Mouse (Mus musculus): ENCODE measurements around the gene Wdr4.

Wdr4 gene

GRCm38 (mm10) chr17:31499725-31500124, 20.1 kb downstream of the Wdr4 start:
- no peak for DNase-seq (ENCODE audit: low spot score in 2 of 2)

- no peak for DNase-seq (ENCODE audit: low spot score in 2 of 2)
These were observed 22.1 kb downstream of the Wdr4 start for GRCm38 (mm10) chr17:31497726-31498125.

- no peak for DNase-seq (ENCODE audit: low spot score in 2 of 2)
These were observed 24.8 kb downstream of the Wdr4 start for GRCm38 (mm10) chr17:31494989-31495388.

DNA sequence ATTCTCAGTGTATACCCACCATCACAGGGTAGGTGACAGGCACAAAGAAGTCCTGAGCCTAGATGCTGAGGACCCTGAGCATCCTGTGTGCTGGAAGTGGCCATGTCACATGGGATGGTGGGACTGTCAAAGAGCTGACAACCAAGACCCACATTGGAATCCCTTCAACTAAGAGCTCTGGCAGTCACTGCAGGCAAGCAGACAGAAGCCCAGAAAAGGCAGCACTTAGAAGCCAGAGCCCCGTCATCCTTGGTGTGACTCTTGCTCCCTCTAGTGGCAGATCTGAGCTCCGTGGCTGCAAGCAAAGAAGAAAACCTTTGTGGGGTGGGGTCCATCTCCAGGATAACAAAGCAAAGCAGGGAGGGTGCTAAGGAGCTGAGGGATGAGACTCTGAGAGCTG, 27.4 kb downstream of the Wdr4 start:
- peak; percentile 64 to 84 for DNase-seq (ENCODE audit: low spot score in 2 of 2)

GRCm38 (mm10) chr17:31491355-31491754, 28.4 kb downstream of the Wdr4 start:
- no peak for DNase-seq (ENCODE audit: low spot score in 2 of 2)

DNA sequence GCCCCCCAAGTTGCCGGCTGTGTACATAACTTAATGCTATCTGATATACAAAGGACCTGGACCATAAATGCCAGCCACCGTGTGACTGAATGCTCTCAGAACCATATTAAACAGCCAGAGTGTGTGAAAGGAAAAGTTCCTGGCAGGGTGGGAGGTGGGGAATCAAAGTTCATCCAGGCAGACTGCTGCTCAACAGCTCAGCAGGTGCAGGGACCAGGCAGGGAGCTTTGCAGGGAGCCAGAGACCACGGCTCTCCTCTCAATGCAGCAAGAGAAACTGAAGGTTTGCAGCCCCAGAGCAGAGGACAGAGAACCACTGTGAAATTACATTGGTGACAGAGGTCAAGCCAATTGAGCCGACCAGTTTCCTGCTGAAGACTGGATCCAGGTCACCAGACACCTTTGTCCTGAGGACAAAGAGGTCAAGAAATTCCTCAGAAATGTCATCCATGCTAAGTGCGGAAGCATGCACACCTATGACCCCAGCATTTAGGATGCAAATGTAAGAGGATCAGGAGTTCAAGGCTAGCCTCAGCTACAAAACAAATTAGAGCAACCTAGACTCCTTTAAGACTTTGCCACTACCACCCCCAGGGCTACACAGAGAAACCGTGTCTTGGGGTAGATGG, 32.2 kb downstream of the Wdr4 start:
- no peak for DNase-seq (ENCODE audit: low spot score in 2 of 2)

GRCm38 (mm10) chr17:31486616-31487198, 33.1 kb downstream of the Wdr4 start:
- DNase-seq (ENCODE audit: low spot score in 2 of 2): no peak

- DNase-seq (ENCODE audit: low spot score in 2 of 2): no peak
These were observed 40.5 kb downstream of the Wdr4 start for GRCm38 (mm10) chr17:31479108-31479844.

DNA sequence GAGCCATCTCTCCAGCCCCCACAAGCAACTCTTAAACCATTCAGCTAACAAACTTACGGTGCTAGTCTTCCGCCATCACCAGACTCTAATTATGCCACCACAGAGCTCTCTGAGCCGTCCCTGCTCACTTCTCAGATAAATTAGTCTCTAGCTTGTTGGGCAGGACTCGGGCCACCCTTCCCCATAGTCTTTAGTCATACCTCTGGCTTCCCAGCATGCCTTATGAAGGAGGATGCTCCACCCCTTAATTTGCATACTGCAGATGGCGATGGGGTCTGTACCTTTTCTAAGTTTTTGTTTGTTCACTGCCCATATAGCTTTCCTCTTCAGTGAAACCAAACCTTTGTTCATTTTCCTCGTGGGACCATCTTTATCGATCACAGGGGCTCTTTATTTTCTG, 41.2 kb downstream of the Wdr4 start:
- no peak for DNase-seq (ENCODE audit: low spot score in 2 of 2)

- DNase-seq (ENCODE audit: low spot score in 2 of 2): no peak
These were observed 45.4 kb downstream of the Wdr4 start for GRCm38 (mm10) chr17:31474388-31474787.

GRCm38 (mm10) chr17:31470766-31471418, 48.9 kb downstream of the Wdr4 start:
- DNase-seq (ENCODE audit: low spot score in 2 of 2): no peak

GRCm38 (mm10) chr17:31468496-31468895, 51.3 kb downstream of the Wdr4 start:
- no peak for DNase-seq (ENCODE audit: low spot score in 2 of 2)

GRCm38 (mm10) chr17:31466854-31467253, 52.9 kb downstream of the Wdr4 start:
- DNase-seq (ENCODE audit: low spot score in 2 of 2): no peak

DNA sequence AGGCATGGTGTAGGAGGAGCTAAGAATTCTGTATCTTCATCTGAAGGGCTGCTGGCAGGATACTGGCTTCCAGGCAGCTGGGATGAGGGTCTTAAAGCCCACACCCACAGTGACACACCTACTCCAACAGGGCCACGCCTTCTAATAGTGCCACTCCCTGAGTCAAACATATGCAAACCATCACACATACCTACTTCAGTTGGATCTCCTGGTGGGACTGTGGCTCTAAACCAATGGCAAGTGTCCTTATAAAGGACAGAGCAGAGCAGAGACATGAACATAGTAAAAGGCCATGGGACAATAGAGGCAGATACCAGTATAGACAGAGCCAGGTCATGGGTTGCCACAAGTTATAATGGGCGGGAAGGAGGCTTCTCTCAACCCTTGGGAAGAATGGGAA, 57.3 kb downstream of the Wdr4 start:
- no peak for DNase-seq (ENCODE audit: low spot score in 2 of 2)

DNA sequence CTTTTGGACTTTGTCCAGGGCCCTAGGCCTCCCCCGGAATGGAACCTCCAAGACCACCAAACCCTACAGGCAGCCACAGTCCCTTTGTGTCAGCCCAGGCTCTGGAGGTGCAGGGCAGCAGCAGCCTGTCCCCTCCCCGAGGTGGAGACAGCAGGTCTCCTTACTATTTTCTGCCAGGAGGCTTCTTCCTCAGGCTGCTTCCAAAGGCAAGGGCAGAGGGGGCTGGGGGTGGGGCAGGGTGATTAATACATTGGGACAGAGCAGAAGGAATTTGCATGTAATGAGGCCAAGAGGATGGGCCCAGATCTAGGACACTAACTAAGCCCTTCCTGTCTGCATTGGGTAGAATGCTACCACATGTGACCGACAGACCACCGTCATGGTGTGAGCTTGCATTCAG, 59.4 kb downstream of the Wdr4 start:
- no peak for DNase-seq (ENCODE audit: low spot score in 2 of 2)

- peak in 1 of 2 experiments; percentile 28 for DNase-seq (ENCODE audit: low spot score in 2 of 2)
These were observed 62.8 kb downstream of the Wdr4 start for GRCm38 (mm10) chr17:31456723-31457567.

- DNase-seq (ENCODE audit: low spot score in 2 of 2): no peak
These were observed 65.7 kb downstream of the Wdr4 start for GRCm38 (mm10) chr17:31454056-31454455.

GRCm38 (mm10) chr17:31453476-31453875, 66.3 kb downstream of the Wdr4 start:
- no peak for DNase-seq (ENCODE audit: low spot score in 2 of 2)

GRCm38 (mm10) chr17:31452816-31453215, 67.0 kb downstream of the Wdr4 start:
- DNase-seq (ENCODE audit: low spot score in 2 of 2): no peak

- DNase-seq (ENCODE audit: low spot score in 2 of 2): peak in 1 of 2 experiments; percentile 71
These were observed 68.5 kb downstream of the Wdr4 start for GRCm38 (mm10) chr17:31451179-31451708.

- peak; percentile 41 to 77 for DNase-seq (ENCODE audit: low spot score in 2 of 2)
These were observed 69.6 kb downstream of the Wdr4 start for GRCm38 (mm10) chr17:31450206-31450605.
